Mouse (Mus musculus) megakaryocyte, embryonic 14.5 days (primary cell): ENCODE measurements around the gene Gm49405.

ENCODE experiments used
- FLI1 ChIP-seq: IDR thresholded peaks from 2 replicates; pipeline ENCODE4 v1.6.1; 2012; ENCODE audit warnings: low read length, inconsistent platforms, mixed read lengths
- GATA1 ChIP-seq: IDR thresholded peaks from 3 replicates; pipeline ENCODE4 v1.6.1; 2012; ENCODE audit warnings: mixed read lengths, low read length, inconsistent platforms, borderline replicate concordance

DNA sequence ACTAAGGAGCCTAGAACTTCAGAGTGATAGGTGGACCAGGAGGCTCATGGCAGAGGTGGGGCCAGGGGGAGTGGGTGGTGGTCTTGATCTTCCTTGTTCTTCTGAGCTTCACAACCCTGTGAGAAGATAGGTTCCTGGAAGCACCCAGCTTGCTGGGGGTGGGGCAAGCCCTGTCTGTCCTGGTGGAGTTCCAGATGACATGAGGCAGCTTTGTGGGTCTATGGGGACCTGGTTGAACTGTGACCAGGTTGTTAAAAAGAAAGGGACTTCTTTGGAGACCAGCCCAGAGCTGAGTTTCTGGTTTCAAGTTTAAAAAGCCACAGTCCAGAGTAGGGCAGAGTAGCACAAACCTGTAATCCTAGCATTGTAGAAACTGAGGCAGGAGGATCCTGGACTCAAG lies 41.4 kb upstream of the Gm49405 start:
- TF ChIP-seq GATA1 (no peak), FLI1 (no peak)
